Mouse (Mus musculus) megakaryocyte progenitor cell, adult 5-6 weeks (primary cell): ENCODE data around the gene Atxn10. TPM values are rescaled to one million over a fixed set of nuclear protein-coding genes. Genes with fewer than 3 reads are reported as not detected.

Experiments
- total RNA-seq, 2 experiments: library from RNA; stranded (forward) in 1 of 2; stranded (reverse) in 1 of 2; fragments of 157-497, 149-512 nt in 1 of 2; fragments of 200-1000 nt in 1 of 2; gene quantifications; 2 replicates each; pipeline versions ENCODE4 v1.2.3 to v1.2.4; 2015 to 2017

Atxn10 gene
- total RNA-seq, 2 experiments from 2014 or later, result 89.4 to 163 TPM

Other genes with a start within 250 kb of the Atxn10 start
- gene Smc1b, start 204.3 kb upstream of the Atxn10 start, total RNA-seq (2015), result not detected in 2 replicates
- gene Smc1b, start 204.3 kb upstream of the Atxn10 start, total RNA-seq (2017), result not detected in 2 replicates
- not detected in 2 replicates for gene Ribc2, start 204.2 kb upstream of the Atxn10 start, total RNA-seq (2015)
- not detected in 2 replicates for gene Ribc2, start 204.2 kb upstream of the Atxn10 start, total RNA-seq (2017)
- gene Fbln1, start 130.3 kb upstream of the Atxn10 start, total RNA-seq (2015), result 0.42 and 0.47 TPM in 2 replicates
- gene Fbln1, start 130.3 kb upstream of the Atxn10 start, total RNA-seq (2017), result 0.24 and 0.37 TPM in 2 replicates
- not detected in 2 replicates for gene 7530416G11Rik, start 167.0 kb downstream of the Atxn10 start, total RNA-seq (2015)
- not detected in 2 replicates for gene 7530416G11Rik, start 167.0 kb downstream of the Atxn10 start, total RNA-seq (2017)
- not detected in 2 replicates for gene Wnt7b, start 246.2 kb downstream of the Atxn10 start, total RNA-seq (2015)
- not detected in 2 replicates for gene Wnt7b, start 246.2 kb downstream of the Atxn10 start, total RNA-seq (2017)